Mouse (Mus musculus) MEL (cell line): ENCODE measurements around the gene Cblc.

Experiments
- BHLHE40 ChIP-seq: IDR thresholded peaks from 2 replicates; pipeline ENCODE4 v1.6.1; 2012; ENCODE audit warnings: low read depth, mild to moderate bottlenecking, inconsistent platforms, low read length, improper control_type of control experiment, borderline replicate concordance
- CHD2 ChIP-seq: IDR thresholded peaks from 2 replicates; pipeline ENCODE4 v1.6.1; 2011; ENCODE audit warnings: low read length, improper control_type of control experiment
- CTCF ChIP-seq, 3 experiments: IDR thresholded peaks in 2 of 3; conservative IDR thresholded peaks in 1 of 3; 2 replicates each; pipeline ENCODE4 v1.5.1; 2011 to 2012; ENCODE audit warnings: low read length in 3 of 3, low read depth in 2 of 3, mild to moderate bottlenecking in 2 of 3, improper control_type of control experiment in 1 of 3, inconsistent platforms in 1 of 3, mixed read lengths in 1 of 3, moderate library complexity in 1 of 3; ENCODE audit not compliant: control insufficient read depth in 1 of 3, insufficient read depth in 1 of 3, poor library complexity in 1 of 3, severe bottlenecking in 1 of 3
- EP300 ChIP-seq, 2 experiments: IDR thresholded peaks; 2 replicates each; pipeline ENCODE4 v1.6.1; 2011; ENCODE audit warnings: improper control_type of control experiment in 2 of 2, low read length in 2 of 2, low read depth in 1 of 2, mild to moderate bottlenecking in 1 of 2
- GATA1 ChIP-seq: IDR thresholded peaks from 2 replicates; pipeline ENCODE4 v1.6.1; 2011; ENCODE audit warnings: low read depth, low read length, improper control_type of control experiment
- MAFK ChIP-seq: IDR thresholded peaks from 2 replicates; pipeline ENCODE4 v1.6.1; 2011; ENCODE audit warnings: low read depth, mild to moderate bottlenecking, low read length, improper control_type of control experiment, borderline replicate concordance
- MAZ ChIP-seq: IDR thresholded peaks from 2 replicates; pipeline ENCODE4 v1.6.1; 2012; ENCODE audit warnings: low read depth, mild to moderate bottlenecking, inconsistent platforms, low read length, improper control_type of control experiment
- POLR2A ChIP-seq, 2 experiments: IDR thresholded peaks; 2 replicates each; pipeline ENCODE4 v1.6.1; 2011 to 2012; ENCODE audit warnings: low read length in 2 of 2, mild to moderate bottlenecking in 2 of 2, control low read depth in 1 of 2, improper control_type of control experiment in 1 of 2, low read depth in 1 of 2, moderate library complexity in 1 of 2; ENCODE audit not compliant: control insufficient read depth in 1 of 2, insufficient read depth in 1 of 2, poor library complexity in 1 of 2
- RCOR1 ChIP-seq: IDR thresholded peaks from 2 replicates; pipeline ENCODE4 v1.6.1; 2012; ENCODE audit warnings: low read depth, mild to moderate bottlenecking, inconsistent platforms, low read length, improper control_type of control experiment

DNA sequence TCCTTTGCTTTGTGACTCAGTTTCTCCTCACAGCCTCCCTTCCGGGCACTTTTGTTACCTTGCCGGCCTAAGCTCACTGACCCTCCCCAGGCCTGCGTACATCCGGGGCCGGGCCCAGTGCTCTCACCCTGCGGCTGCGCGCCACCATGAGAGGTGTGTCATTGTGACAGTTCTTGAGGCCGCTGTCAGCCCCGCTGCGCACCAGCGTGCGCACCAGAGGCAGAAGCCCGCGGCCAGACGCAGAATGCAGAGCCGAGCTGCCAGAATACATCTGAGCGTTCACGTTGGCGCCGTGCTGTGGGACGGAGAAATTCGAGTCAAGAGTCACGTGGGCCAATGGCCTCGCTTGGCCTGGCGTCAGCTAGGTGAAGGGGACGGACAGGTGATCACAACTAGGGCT, 12.8 kb upstream of the Cblc start:
- TF ChIP-seq EP300 (IDR thresholded peaks at IDR 0.05; ENCODE audit: low read depth in 1 of 2, low read length in 2 of 2) (no peak), POLR2A (IDR thresholded peaks at IDR 0.05; ENCODE audit: control insufficient read depth in 1 of 2, insufficient read depth in 1 of 2, low read depth in 1 of 2, low read length in 2 of 2, poor library complexity in 1 of 2) (no peak), CTCF (IDR thresholded peaks at IDR 0.05 in 2 of 3, conservative IDR thresholded peaks at IDR 0.05 in 1 of 3; ENCODE audit: control insufficient read depth in 1 of 3, insufficient read depth in 1 of 3, low read depth in 2 of 3, low read length in 3 of 3, poor library complexity in 1 of 3, severe bottlenecking in 1 of 3) (no peak), MAFK (no peak), BHLHE40 (no peak), GATA1 (no peak), RCOR1 (no peak), MAZ (no peak), CHD2 (no peak)
